Mouse (Mus musculus): ENCODE measurements at regions not wholly inside any gene's neighbourhood (a gene's known extent, or its start where the extent isn't known, plus 50 kb on each side); places are given as distances from the start of the nearest gene placed in this dataset.
"Not testable (repeated sequence)": the region's sequence is repeated elsewhere in the genome, so short reads cannot be mapped to it uniquely, and the experiment has no call there.

- Histone ChIP-seq H3K4me1 (ENCODE audit: insufficient read depth, low read length) (no peaks in the 10 kb centered on the region), H3K9ac (replicated peaks; ENCODE audit: low read length) (no peak overlapping the region), H3K4me2 (ENCODE audit: low read depth, low read length) (no peak overlapping the region), H3K27ac (no peak overlapping the region), H3K4me3 (ENCODE audit: low read length) (no peak overlapping the region), H3K36me3 (ENCODE audit: insufficient read depth, low read length) (no peaks in the 10 kb centered on the region), H3K9me3 (ENCODE audit: low read length) (no peaks in the 10 kb centered on the region), H3K27me3 (ENCODE audit: insufficient read depth, low read length) (no peaks in the 10 kb centered on the region)
- ATAC-seq (no peak), DNase-seq (ENCODE audit: low spot score) (no peak)
- 86% methylated on average over 2 of the region's 2 CpGs for WGBS
- TF ChIP-seq CTCF (IDR thresholded peaks at IDR 0.05; ENCODE audit: low read depth): no peak
Observed at GRCm38 (mm10) chr11:71285193-71285592, 54.7 kb upstream of the Nlrp1b start.

GRCm38 (mm10) chr11:71288243-71288642, 57.7 kb upstream of the Nlrp1b start:
- H3K27ac ChIP-seq; H3K9ac ChIP-seq (replicated peaks; ENCODE audit: low read length); H3K4me1 ChIP-seq (ENCODE audit: insufficient read depth, low read length); DNase-seq (ENCODE audit: low spot score); H3K4me3 ChIP-seq (ENCODE audit: low read length); H3K36me3 ChIP-seq (ENCODE audit: insufficient read depth, low read length); ATAC-seq; H3K9me3 ChIP-seq (ENCODE audit: low read length); H3K27me3 ChIP-seq (ENCODE audit: insufficient read depth, low read length); H3K4me2 ChIP-seq (ENCODE audit: low read depth, low read length): not testable (repeated sequence)

- H3K9ac ChIP-seq (replicated peaks; ENCODE audit: low read length): no peak overlapping the region
- no peak overlapping the region for H3K27ac ChIP-seq
- no peak for TF ChIP-seq CTCF (IDR thresholded peaks at IDR 0.05; ENCODE audit: low read depth)
- H3K4me2 ChIP-seq (ENCODE audit: low read depth, low read length): no peak overlapping the region
- H3K4me3 ChIP-seq (ENCODE audit: low read length): no peak overlapping the region
- ATAC-seq (no peak), DNase-seq (ENCODE audit: low spot score) (no peak)
- H3K4me1 ChIP-seq (ENCODE audit: insufficient read depth, low read length): no peaks in the 10 kb centered on the region
- H3K36me3 ChIP-seq (ENCODE audit: insufficient read depth, low read length): no peaks in the 10 kb centered on the region
- 95% methylated on average over 1 of the region's 1 CpGs for WGBS
- H3K9me3 ChIP-seq (ENCODE audit: low read length): no peaks in the 10 kb centered on the region
- H3K27me3 ChIP-seq (ENCODE audit: insufficient read depth, low read length): no peaks in the 10 kb centered on the region
Observed at GRCm38 (mm10) chr11:71289490-71289889, 59.0 kb upstream of the Nlrp1b start.

GRCm38 (mm10) chr11:71299479-71299878, 68.9 kb upstream of the Nlrp1b start:
- Histone ChIP-seq H3K9me3 (ENCODE audit: low read length) (no peaks in the 10 kb centered on the region), H3K9ac (replicated peaks; ENCODE audit: low read length) (no peak overlapping the region), H3K4me2 (ENCODE audit: low read depth, low read length) (no peak overlapping the region), H3K36me3 (ENCODE audit: insufficient read depth, low read length) (no peaks in the 10 kb centered on the region), H3K4me1 (ENCODE audit: insufficient read depth, low read length) (no peaks in the 10 kb centered on the region), H3K4me3 (ENCODE audit: low read length) (no peak overlapping the region), H3K27ac (no peak overlapping the region), H3K27me3 (ENCODE audit: insufficient read depth, low read length) (no peaks in the 10 kb centered on the region)
- no peak for ATAC-seq
- WGBS: 84% methylated on average over 1 of the region's 1 CpGs
- no peak for DNase-seq (ENCODE audit: low spot score)
- TF ChIP-seq CTCF (IDR thresholded peaks at IDR 0.05; ENCODE audit: low read depth): no peak

GRCm38 (mm10) chr11:71323439-71323838, 92.9 kb upstream of the Nlrp1b start:
- H3K9ac ChIP-seq (replicated peaks; ENCODE audit: low read length): no peak overlapping the region
- H3K36me3 ChIP-seq (ENCODE audit: insufficient read depth, low read length): no peaks in the 10 kb centered on the region
- no peak overlapping the region for H3K4me3 ChIP-seq (ENCODE audit: low read length)
- H3K4me2 ChIP-seq (ENCODE audit: low read depth, low read length): no peak overlapping the region
- H3K9me3 ChIP-seq (ENCODE audit: low read length): no peaks in the 10 kb centered on the region
- H3K27ac ChIP-seq: no peak overlapping the region
- DNase-seq (ENCODE audit: low spot score) (peak; percentile 69), ATAC-seq (no peak)
- no peaks in the 10 kb centered on the region for H3K4me1 ChIP-seq (ENCODE audit: insufficient read depth, low read length)
- TF ChIP-seq CTCF (IDR thresholded peaks at IDR 0.05; ENCODE audit: low read depth): peak; percentile 71
- H3K27me3 ChIP-seq (ENCODE audit: insufficient read depth, low read length): no peaks in the 10 kb centered on the region
- 23% methylated on average over 1 of the region's 1 CpGs for WGBS

- Histone ChIP-seq H3K9me3 (ENCODE audit: low read length) (no peaks in the 10 kb centered on the region), H3K9ac (replicated peaks; ENCODE audit: low read length) (no peak overlapping the region), H3K4me1 (ENCODE audit: insufficient read depth, low read length) (no peaks in the 10 kb centered on the region), H3K27ac (no peak overlapping the region), H3K4me2 (ENCODE audit: low read depth, low read length) (no peak overlapping the region), H3K27me3 (ENCODE audit: insufficient read depth, low read length) (no peaks in the 10 kb centered on the region), H3K4me3 (ENCODE audit: low read length) (no peak overlapping the region), H3K36me3 (ENCODE audit: insufficient read depth, low read length) (no peaks in the 10 kb centered on the region)
- ATAC-seq (no peak), DNase-seq (ENCODE audit: low spot score) (peak; percentile 82)
- WGBS: 10% methylated on average over 1 of the region's 1 CpGs
- TF ChIP-seq CTCF (IDR thresholded peaks at IDR 0.05; ENCODE audit: low read depth): peak; percentile 79
Observed at GRCm38 (mm10) chr11:71337428-71337827, 106.9 kb upstream of the Nlrp1b start.

- Histone ChIP-seq H3K27ac (no peak overlapping the region), H3K36me3 (ENCODE audit: insufficient read depth, low read length) (no peaks in the 10 kb centered on the region), H3K4me1 (ENCODE audit: insufficient read depth, low read length) (no peaks in the 10 kb centered on the region), H3K9ac (replicated peaks; ENCODE audit: low read length) (no peak overlapping the region), H3K4me3 (ENCODE audit: low read length) (no peak overlapping the region), H3K4me2 (ENCODE audit: low read depth, low read length) (no peak overlapping the region), H3K9me3 (ENCODE audit: low read length) (no peaks in the 10 kb centered on the region), H3K27me3 (ENCODE audit: insufficient read depth, low read length) (no peaks in the 10 kb centered on the region)
- peak; percentile 65 for TF ChIP-seq CTCF (IDR thresholded peaks at IDR 0.05; ENCODE audit: low read depth)
- DNase-seq (ENCODE audit: low spot score) (peak; percentile 90), ATAC-seq (no peak)
- 25% methylated on average over 3 of the region's 3 CpGs for WGBS
Observed at GRCm38 (mm10) chr11:71346024-71346423, 115.5 kb upstream of the Nlrp1b start.
